Mouse (Mus musculus): ENCODE results near the gene Tbxa2r.

Gene Tbxa2r

GRCm38 (mm10) chr10:81298369-81299100 is 30.0 kb upstream of the Tbxa2r start:
- in situ Hi-C loops (cut with MboI, MseI): no loop called here

GRCm38 (mm10) chr10:81299585-81300351 is 28.8 kb upstream of the Tbxa2r start:
- in situ Hi-C loops (cut with MboI, MseI): loop anchor here in 1 of 2 experiments (5.0 kb wide), 1 partner anchor 48 kb away; no protein-coding TSS in a partner anchor

GRCm38 (mm10) chr10:81300352-81300907 is 28.1 kb upstream of the Tbxa2r start:
- in situ Hi-C loops (cut with MboI, MseI): loop anchor here in 1 of 2 experiments (5.0 kb wide), 1 partner anchor 47 kb away; no protein-coding TSS in a partner anchor

GRCm38 (mm10) chr10:81301321-81301720 is 27.2 kb upstream of the Tbxa2r start:
- in situ Hi-C loops (cut with MboI, MseI): loop anchor here in 1 of 2 experiments (5.0 kb wide), 1 partner anchor 46 kb away; no protein-coding TSS in a partner anchor

- in situ Hi-C loops (cut with MboI, MseI): loop anchor here in 1 of 2 experiments (5.0 kb wide), 1 partner anchor 45 kb away; no protein-coding TSS in a partner anchor
Measured at GRCm38 (mm10) chr10:81302288-81302687, 26.2 kb upstream of the Tbxa2r start.

GRCm38 (mm10) chr10:81302781-81303218 is 25.7 kb upstream of the Tbxa2r start:
- in situ Hi-C loops (cut with MboI, MseI): loop anchor here in 1 of 2 experiments (5.0 kb wide), 1 partner anchor 45 kb away; no protein-coding TSS in a partner anchor

- in situ Hi-C loops (cut with MboI, MseI): loop anchor here in 1 of 2 experiments (5.0 kb wide), 1 partner anchor 44 kb away; no protein-coding TSS in a partner anchor
Measured at GRCm38 (mm10) chr10:81303258-81303657, 25.3 kb upstream of the Tbxa2r start.

GRCm38 (mm10) chr10:81303761-81304160 is 24.8 kb upstream of the Tbxa2r start:
- in situ Hi-C loops (cut with MboI, MseI): loop anchor here in 1 of 2 experiments (5.0 kb wide), 1 partner anchor 44 kb away; no protein-coding TSS in a partner anchor

- in situ Hi-C loops (cut with MboI, MseI): loop anchor here in 1 of 2 experiments (5.0 kb wide), 1 partner anchor 43 kb away; no protein-coding TSS in a partner anchor
Measured at GRCm38 (mm10) chr10:81304597-81305238, 23.8 kb upstream of the Tbxa2r start.

- in situ Hi-C loops (cut with MboI, MseI): no loop called here
Measured at GRCm38 (mm10) chr10:81305663-81306062, 22.9 kb upstream of the Tbxa2r start.

- in situ Hi-C loops (cut with MboI, MseI): no loop called here
Measured at GRCm38 (mm10) chr10:81306173-81306668, 22.3 kb upstream of the Tbxa2r start.

- in situ Hi-C loops (cut with MboI, MseI): no loop called here
Measured at GRCm38 (mm10) chr10:81306837-81307682, 21.5 kb upstream of the Tbxa2r start.

GRCm38 (mm10) chr10:81309571-81309970 is 19.0 kb upstream of the Tbxa2r start:
- in situ Hi-C loops (cut with MboI, MseI): no loop called here

- in situ Hi-C loops (cut with MboI, MseI): no loop called here
Measured at GRCm38 (mm10) chr10:81313581-81313980, 14.9 kb upstream of the Tbxa2r start.

GRCm38 (mm10) chr10:81314201-81314600 is 14.3 kb upstream of the Tbxa2r start:
- in situ Hi-C loops (cut with MboI, MseI): no loop called here

GRCm38 (mm10) chr10:81315587-81315986 is 12.9 kb upstream of the Tbxa2r start:
- in situ Hi-C loops (cut with MboI, MseI): no loop called here

GRCm38 (mm10) chr10:81316338-81317060 is 12.0 kb upstream of the Tbxa2r start:
- in situ Hi-C loops (cut with MboI, MseI): no loop called here

GRCm38 (mm10) chr10:81317273-81317672 is 11.3 kb upstream of the Tbxa2r start:
- in situ Hi-C loops (cut with MboI, MseI): no loop called here

- in situ Hi-C loops (cut with MboI, MseI): no loop called here
Measured at GRCm38 (mm10) chr10:81318589-81319329, 9.8 kb upstream of the Tbxa2r start.

Data from T-helper 17 cell (primary cell).